Mouse (Mus musculus) ES-CJ7 (cell line): Measurements from ENCODE around the gene Pnrc1.
A peak's percentile ranks its signal among the peaks of the same experiment; 100 is the strongest.

ENCODE experiments used
- DNase-seq: peaks from one replicate; pipeline ENCODE4 v3.0.0; 2011; ENCODE audit warnings: low read depth, low spot score

Pnrc1 gene

GRCm38 (mm10) chr4:33224003-33224675, 65.8 kb downstream of the Pnrc1 start:
- DNase-seq = no peak

GRCm38 (mm10) chr4:33221847-33222246, 68.1 kb downstream of the Pnrc1 start:
- DNase-seq = no peak

GRCm38 (mm10) chr4:33208881-33209841, 80.8 kb downstream of the Pnrc1 start, which contains the start of gene Srsf12:
TSS of gene Srsf12 (plus strand) at chr4:33208991.
- peak; percentile 30 for DNase-seq

- DNase-seq = peak; percentile 62
Observed at GRCm38 (mm10) chr4:33207551-33207950, 82.4 kb downstream of the Pnrc1 start.

GRCm38 (mm10) chr4:33204682-33205081, 85.3 kb downstream of the Pnrc1 start:
- DNase-seq = peak; percentile 69

- DNase-seq = peak; percentile 79
Observed at GRCm38 (mm10) chr4:33198117-33198516, 91.8 kb downstream of the Pnrc1 start.
